Mouse (Mus musculus) kidney, postnatal 4 days (tissue): ENCODE data around the gene Fam169a.

Source experiments
- DNase-seq, 2 experiments: peaks; one replicate each; pipeline ENCODE4 v3.0.0; 2021; ENCODE audit warnings: mixed read lengths in 2 of 2

Fam169a gene

DNA sequence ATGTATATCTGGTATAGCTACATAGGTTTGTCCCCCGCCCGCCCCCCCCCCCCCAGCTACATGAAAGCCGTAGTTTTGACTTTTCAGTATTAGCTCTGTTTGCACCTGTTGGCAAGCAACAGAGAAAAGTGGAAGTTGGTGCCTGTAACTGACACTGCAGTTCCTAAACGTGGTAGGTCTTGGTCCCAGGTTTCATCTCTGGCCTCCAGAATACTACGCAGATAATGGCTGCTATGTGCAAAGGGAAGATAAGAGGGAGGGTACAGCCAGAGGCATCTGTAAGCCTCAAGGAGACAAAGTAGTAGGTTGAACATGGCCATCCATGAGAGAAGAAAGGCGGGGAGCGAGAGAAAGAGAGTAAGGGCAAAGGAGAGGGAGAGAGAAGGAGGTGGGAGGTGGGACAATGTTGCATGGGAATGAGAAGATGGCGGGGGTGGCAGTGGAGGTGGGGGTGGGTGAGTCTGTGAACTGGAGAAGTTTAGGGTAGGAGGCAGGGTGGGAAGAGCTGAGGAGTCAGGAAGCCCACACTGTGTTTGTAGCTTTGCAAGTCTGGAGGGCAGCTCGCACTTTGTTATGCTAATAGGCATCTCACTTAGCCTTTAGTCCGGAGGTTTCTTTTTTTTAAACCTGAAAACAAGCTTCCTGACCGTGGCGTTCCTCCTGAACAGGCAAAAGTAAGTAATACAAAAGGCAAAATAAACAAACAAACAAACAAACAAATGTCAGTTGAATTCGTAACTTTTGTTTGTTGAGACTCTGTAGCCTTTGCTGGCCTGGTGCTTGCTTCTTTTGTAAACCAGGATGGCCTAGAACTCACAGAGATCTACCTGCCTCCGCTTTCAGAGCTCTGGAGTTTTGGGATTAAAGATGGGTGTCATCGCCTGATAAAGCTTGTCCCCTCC, at the start of gene Fam169a:
TSS of gene Fam169a (plus strand) at position 638 of the 902 bp plus-strand sequence.
- DNase-seq = no peak

DNA sequence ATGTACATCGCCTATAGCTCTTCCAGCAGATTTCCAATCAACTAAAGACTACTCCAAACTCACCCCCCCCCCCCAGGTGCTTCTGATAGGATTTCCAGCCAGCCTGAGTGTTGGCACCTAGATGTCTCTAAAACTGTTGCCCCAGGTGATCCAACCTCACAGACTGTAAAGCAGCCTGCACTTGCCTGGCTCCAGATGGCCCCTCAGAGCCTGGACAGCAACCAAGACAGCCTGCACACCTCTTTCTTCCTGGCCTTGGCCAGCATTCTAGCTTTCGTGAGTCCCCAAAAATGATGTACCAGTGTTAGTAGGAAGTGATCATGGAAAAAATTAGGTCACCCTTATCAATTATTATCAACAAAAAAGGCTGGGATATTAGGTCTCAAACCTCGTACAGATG, 49.4 kb upstream of the Fam169a start:
- no peak for DNase-seq

DNA sequence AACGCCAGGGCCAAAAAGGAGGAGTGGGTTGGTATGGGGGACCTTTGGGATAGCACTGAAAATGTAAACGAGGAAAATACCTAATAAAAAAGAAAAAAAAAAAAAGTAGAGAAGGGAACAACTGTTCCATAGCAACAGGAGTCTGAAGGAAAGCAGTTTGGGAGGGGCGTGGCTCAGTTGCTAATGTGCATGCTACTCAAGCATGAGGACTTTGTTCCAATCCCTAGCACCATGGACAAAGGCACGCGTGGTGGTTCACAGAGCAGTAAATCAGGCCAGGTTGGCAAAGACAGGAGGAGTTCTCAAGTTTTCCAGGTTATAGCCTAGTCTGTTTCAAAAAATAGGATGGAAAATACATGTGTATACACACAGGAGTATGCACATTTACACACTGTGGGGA, 47.0 kb upstream of the Fam169a start:
- peak; percentile 6 to 16 for DNase-seq

DNA sequence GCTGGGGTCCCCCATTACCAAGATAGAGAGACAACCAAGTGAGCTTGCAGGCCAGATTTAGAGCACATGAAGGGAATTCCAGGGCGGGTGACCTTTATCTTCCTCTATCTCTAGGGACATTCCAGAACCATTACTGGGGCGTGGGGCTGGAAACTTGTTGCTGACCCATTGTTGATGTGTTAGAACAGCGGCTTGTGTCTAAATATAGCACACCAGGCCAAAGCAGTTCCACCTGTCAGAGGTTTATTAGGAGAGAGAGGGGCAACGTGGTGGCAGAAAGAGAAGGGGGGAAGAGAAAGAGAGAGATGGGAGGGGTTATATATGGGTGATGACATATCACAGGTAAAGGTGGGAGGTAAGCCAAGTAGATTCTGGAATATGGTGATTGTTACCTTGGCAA, 45.2 kb upstream of the Fam169a start:
- DNase-seq = no peak

DNA sequence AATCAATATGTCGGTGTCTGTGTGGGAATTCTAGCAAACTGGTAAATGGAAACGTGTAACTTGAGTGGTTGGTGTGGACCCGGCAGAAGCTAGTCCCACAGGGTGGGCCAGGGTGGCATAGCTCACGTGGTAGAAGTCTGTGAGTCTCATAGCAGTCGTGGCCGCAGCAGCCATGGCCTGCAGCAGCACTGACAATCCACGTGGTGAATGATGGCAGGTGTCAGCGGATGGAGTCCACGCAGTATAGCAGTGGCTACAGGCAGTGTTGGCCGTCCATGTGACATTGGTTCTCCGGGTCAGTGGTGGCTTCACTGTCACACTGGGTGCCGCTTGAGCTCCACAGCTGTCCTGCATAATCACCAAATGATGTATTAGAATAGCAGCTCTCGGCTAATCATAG, 37.0 kb upstream of the Fam169a start:
- DNase-seq = no peak

DNA sequence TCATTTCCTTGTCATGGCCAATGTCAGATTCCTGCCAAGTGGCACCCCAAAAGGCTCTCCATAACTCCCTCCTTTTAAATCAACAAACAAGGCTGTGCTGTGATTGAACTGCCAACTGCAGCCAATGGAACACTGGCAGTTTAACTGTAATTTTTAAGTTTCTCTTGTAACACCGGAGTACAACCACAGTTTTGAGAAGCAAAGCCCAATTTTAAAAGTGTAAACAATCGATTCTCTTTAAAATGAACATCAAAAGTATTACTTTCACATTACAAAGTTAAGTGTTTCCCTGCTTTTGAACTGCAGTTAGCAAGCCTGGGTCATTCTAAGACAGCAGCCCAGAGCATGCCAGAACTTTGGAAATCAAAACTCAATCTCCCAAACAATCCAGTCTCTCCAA, 32.8 kb upstream of the Fam169a start, which contains the start of gene 1700029F12Rik:
TSS of gene 1700029F12Rik (minus strand) at position 101 of the 400 bp plus-strand sequence.
- no peak for DNase-seq

DNA sequence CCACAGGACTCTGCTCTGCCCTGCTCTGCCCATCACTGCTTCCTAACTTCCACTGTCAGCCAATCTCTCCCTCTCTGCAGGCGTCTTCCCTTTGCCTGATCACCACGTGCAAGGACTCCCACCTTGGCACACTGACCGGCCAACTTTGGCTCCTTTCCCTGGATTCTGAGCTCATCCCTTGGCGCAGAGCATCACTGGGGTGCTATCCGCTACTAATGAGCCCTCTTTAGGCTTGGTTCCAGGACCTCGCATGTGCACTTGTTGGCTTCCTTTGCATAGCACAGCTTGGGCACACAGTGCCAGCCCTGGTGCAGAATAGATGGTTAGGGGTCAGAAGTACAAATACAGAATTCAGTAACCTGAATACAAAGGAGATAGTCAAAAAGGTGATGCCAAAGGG, 15.9 kb upstream of the Fam169a start:
- no peak for DNase-seq

DNA sequence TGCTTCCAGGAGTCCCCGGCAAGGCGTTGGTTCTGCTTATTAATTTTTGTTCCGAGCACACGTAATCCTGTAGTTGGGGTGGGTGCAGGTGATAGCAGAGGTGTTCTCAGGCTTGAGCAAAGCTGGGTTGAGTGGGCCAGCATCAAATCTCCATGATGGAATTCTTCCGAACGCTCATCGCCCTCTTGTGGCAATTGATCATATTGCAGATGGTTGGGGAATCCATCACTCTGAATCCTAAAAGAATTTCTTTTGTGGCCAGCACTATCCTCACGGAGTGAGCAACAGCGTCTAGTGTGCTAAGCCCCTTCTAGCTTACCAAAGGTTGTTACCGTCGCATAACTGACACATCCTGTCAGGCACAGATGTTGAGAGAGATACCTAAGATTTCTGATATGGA, 14.4 kb upstream of the Fam169a start:
- peak; percentile 82 to 83 for DNase-seq

DNA sequence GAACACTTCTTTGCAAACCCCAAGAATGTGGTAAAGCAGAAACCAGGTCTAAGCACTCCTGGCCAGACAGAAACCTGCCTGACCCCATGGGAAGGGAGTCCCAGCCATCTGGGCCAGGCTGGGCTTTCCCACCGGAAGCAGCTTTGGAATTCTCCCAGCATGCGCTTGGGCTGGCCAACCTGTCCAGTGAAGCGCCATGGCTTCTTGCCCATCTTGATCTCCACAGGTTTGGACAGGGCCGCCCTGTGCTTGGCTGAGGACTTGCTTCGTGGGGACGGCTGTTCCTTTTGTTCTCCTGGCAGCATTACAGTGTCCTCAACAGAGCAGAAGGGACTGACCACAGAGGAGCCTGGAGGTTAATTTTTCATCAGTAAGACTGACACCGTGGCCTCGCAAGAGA, 13.2 kb upstream of the Fam169a start:
- DNase-seq = peak; percentile 20 to 39

DNA sequence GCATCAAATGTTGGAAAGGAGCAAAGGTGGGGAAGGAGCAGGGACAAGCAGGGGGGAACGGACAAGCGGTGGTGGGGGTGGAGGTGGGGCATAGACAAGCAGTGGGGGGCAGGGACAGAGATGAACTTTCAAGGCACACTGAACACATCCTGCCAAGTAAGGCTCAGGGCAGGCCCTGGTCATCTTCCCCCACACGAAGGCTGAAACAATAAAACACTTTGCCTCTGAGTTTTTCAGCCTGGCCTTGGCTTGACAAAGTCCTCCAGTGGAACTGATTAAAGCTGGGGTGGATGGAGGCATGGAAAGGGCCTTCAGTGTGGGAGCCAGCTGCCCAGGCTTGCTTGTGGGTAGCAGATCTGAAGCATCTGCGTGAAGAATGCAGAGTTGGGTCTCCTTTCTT, 9.3 kb upstream of the Fam169a start:
- no peak for DNase-seq

DNA sequence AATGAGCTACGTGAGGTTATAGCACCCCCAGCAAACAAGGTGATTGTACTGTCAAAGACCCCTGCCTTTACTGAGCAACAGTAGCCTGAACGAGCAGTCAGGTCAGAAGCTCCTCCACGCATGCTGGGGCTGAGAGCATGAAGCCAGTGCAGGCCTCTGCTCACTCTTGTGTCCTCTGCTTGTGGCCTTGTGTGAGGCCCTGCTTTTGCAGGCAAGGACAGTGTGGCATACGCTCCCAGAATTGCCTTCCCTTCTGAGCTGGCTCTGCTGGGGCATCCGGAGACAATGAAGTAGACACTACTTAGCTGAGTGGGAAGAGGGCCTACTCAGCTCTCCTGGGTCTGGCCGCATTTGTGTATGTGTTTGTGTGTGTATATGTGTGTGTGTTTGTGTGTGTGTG, 7.3 kb upstream of the Fam169a start:
- DNase-seq = no peak

DNA sequence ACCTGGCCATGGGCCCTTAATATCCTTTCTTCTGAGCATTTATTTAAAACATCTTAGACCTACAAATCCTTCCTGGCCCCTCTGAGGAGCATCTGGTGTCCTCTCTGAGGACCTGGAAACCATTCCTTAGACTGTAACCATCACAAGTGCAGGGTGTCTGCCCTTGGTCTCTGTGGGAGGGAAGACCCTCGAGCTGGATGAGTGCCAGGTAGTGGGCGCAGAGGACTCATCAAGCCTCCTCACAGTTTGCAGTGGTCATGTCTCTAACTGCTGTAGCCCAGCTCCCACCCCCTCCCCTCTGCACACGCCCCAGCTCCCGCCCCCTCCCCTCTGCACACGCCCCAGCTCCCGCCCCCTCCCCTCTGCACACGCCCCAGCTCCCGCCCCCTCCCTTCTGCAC, 6.8 kb upstream of the Fam169a start:
- no peak for DNase-seq

DNA sequence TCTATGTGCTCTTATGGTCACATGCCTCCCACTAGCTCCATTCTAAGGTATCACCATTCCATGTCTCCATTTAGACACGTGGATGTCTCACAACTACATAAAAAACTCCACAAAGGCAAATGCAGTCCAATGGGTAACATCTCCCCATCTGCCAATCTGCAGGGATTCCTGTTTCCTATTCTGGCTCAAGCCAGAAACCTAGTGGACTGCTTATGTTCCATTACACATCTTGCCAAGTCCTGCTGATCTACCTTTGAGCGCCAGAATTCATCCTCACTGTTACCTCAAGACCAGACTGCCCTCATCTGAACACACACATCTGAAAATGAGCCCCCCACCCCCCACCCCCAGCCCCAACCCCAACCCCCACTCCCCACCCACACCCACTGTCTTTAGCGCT, 4.9 kb upstream of the Fam169a start:
- no peak for DNase-seq

DNA sequence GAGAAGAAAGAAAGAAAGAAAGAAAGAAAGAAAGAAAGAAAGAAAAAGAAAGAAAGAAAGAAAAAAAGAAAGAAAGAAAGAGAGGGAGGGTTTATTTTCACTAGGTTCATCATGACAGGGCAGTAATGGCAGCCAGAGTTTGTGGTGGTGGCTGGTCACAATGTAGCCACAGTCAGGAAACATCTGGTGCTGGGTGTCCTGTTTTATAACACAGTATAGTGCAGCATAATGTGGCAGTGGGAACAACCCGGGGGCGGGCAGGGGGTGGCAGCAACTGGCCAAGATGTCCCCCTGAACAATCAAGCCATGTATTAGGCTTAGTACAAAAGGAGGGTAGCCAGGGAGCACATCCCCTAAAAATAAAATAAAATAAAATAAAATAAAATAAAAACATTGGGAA, 3.7 kb upstream of the Fam169a start:
- DNase-seq = no peak

DNA sequence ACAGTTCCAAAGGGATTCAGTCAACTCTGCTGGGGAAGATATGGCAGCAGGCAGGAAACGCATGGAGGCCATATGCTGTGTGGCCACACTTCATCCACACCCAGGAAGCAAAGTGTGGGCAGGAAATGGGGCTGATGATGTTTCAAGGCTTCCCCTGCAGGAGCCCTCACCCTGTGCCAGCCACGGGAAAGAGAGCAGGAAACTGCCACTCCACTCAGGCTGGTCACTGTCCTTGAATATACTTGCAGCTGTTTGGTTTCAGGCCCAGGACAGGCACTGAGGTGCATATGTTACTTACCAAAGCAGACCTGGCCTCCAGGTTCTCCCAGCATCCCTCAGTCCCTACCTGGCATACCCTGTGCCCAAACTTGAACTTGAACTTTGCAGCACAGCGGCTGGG, 2.7 kb upstream of the Fam169a start:
- no peak for DNase-seq

DNA sequence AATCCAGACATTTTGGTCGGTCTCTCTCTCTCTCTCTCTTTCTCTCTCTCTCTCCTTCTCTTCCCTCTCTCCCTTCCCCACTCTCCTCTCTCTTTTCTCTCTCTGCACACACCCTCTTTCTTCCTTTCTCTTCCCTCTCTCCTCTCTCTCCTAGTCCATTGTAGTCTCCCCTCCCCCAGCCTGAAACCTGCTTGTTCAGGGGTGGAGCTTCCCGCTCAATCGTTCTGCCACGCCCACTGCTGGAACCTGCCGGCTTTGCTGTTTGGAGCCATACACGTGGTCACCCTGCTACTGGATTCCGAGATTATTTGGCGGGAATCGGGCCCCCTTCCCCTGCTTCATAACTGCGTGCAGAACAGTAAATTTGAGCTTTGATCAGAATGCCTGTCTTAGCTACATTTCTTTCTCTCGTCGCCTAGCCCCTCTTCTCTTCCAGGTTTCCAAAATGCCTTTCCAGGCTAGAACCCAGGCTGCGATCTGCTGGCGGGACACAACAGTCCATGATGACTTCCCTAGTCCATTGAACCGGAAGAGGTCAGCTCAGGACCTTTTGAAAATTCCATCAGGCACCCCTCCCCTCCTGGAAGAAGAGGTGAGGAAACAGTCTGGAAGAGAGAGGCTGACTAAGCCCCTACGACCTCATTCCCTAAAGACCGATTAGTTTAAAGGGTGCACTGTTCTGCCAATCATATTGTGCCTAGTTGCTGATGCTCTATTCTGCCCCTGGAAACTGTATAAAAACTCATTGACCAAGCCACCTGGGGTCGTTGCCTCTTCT, 2.1 kb upstream of the Fam169a start:
- peak; percentile 7 to 19 for DNase-seq

DNA sequence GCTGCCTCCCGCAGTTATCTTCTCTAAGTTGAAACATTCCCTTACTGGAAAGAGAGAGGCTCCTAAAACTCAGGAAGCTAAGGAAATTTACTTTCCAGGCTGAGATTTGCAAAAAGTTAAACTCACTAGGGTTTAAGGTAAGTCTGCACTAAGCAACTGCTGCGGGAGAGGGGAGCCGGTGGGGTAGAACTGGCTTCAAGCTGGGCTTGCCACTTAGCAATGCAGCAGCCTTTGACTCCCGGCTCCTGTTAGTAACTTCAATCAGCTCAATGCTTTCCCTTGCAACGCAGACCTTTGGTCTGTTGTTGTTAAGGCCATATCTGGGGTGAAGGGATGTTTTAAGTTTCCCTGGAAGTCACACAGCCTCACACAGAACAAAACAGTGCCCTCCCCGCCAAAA, 605 bp downstream of the Fam169a start:
- DNase-seq = no peak

DNA sequence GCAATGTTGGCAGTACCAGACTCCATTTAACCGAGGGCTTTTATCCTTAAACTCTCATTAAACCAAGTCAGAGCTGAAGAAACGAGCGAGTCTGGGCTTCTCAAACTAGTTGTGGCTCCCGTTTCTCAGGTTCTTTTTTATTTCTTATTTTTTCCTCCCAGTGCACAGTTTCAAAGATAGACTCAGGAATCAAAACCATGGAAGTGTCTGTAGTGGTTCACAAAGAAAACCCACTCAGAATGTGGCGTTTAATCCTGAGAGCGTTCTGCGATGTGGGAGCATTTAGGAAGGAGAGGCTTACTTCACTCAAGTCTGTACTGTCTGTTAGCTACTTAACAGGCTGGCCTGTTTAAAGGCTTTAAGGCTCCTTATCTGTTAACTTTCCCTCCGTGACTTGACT, 1.1 kb downstream of the Fam169a start:
- DNase-seq = no peak

DNA sequence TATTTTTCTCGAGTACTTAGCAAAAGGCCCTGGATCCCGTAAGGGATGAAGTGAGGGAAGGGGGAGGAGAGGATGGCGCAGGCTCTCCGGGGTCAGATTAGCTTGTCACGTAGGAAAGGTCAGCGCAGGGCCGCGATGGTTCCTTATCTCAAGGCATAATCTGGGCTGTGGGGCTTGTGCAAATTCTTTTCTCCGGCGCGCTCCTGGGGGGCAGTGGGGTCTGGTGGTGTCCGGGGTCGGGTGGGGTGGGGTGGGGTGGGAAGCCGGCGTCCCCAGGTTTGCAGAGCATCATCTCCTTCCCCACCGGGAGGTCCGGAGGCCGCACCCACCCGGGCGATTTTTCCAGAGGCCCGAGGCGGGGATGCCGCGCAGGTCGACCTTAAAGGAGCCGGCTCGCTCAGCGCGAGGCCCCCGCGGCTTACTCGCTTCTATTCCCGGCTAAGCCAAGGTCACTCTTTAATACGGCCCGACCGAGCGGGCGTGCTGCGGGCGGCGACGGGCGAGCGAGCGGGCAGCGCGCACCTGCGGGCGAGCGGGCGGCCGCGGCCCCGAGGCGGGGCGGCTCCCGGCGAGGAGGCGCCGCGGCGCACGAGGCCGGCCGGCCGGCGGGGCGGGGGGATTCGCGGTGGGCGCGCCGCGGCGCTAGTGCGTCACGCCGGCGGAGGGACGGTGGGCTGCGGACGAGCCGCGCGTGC, 4.0 kb downstream of the Fam169a start:
- DNase-seq = peak; percentile 34 to 54

DNA sequence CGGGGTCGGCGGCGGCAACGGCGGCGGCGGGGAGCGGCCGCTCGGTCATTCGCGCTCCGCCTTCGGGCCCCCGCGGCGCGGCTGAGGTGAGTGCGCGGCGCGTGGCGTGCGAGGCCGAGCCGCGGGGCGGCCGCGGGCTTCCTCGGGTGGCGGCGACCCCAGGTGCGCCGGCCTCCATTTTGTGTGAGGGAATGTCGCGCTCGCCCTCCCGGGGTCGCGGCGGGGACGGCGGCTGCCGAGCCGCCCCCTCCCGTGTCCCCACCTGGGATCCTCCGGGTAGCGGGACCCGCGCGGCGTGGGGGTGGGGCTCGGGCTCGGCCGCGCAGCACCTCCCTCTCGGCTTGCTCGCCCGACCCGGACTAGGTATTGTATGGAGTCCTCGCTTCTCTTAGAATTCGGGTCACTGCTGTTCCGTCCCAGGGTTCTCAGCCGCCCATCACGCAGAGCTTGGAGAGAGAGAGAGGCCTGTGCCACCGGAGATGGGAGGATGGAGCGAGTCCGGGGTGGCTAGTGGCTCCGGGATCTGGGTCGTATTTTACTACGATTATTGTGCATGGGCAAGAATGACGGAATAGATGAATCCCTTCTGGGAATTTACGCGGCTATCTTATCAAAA, 4.6 kb downstream of the Fam169a start:
- peak; percentile 23 to 50 for DNase-seq

DNA sequence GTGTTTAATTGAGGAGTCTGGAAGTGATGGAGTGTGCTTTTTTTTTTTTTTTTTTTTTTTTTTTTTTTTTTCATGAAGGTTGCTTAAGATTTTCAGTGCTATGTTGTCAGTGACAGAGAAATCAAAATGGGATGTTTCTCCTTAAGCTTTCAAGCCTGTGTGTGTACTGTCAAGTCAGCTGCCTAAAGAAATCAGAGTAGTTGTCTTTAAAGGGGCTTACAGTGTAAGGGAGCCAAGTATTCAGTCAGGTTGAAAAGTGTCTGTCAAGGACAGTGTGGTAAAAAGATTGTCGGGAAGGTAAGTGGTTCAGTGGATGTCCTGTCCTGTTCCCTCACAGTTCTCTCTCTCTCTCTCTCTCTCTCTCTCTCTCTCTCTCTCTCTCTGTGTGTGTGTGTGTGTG, 6.4 kb downstream of the Fam169a start:
- DNase-seq = no peak

DNA sequence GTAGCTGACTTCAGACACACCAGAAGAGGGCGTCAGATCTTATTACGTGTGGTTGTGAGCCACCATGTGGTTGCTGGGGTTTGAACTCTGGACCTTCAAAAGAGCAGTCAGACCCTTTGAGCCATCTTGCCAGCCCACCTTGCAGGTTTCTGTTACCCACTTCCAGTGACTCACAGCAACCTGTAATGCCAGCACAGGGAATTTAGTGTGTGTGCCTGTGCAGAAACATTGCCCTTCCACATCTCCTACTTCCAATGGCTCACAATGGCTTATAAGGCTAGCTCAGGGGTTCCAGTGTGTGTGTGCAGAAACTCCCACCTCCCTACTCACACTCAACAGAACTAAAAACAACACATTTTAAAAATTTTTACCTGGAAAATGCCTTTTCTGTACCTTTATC, 10.5 kb downstream of the Fam169a start:
- no peak for DNase-seq

DNA sequence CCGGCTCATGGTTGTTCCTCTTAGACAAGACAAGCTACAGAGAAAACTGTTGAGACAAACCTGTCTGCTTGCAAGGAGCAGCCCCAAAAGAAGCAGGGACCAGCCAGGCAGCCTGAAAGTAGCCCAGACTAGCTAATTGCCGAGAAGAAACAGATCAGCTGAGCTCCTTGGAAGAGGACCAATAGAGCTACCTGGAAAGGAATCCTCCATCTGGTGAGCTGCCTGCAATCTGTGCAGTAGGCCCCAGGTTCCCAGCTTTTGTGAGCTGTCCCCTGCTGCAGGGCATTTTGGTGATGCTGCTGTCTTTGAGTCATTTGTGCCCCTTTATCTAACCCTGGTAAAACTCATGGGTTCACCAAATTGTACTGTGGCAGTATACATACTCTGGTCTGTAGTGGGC, 13.1 kb downstream of the Fam169a start:
- DNase-seq = no peak
